Mouse (Mus musculus): ENCODE results near the gene Myo1b.

- no peak for TF ChIP-seq CTCF (IDR thresholded peaks at IDR 0.05; ENCODE audit: extremely low read depth, insufficient read depth, insufficient read length, insufficient replicate concordance)
- TF ChIP-seq POLR2A (IDR thresholded peaks at IDR 0.05; ENCODE audit: low read depth, low read length) = no peak
These were observed 21.1 kb downstream of the Myo1b start for GRCm38 (mm10) chr1:51894721-51895120.

All from spleen, adult 2 months (tissue).